Mouse (Mus musculus) cerebellum, adult 2 months (tissue): ENCODE data around the gene Zfp827. TPM values are rescaled to one million over a fixed set of nuclear protein-coding genes. Genes with fewer than 3 reads are reported as not detected.

ENCODE experiments used
- DNase-seq, 2 experiments: peaks; one replicate each; pipeline ENCODE4 v3.0.0; 2021
- H3K27ac ChIP-seq: fragments of 200-500 bp; 2 replicates; pipeline ENCODE4 v1.5.1; 2012; ENCODE audit warnings: low read length, control low read depth, inconsistent platforms; ENCODE audit not compliant: insufficient read depth
- H3K27me3 ChIP-seq: fragments of 200-500 bp; 2 replicates; pipeline ENCODE4 v1.6.1; 2012; ENCODE audit warnings: inconsistent platforms, mild to moderate bottlenecking, low read length, moderate library complexity; ENCODE audit not compliant: control insufficient read depth, insufficient read depth
- H3K4me1 ChIP-seq: fragments of 200-500 bp; 2 replicates; pipeline ENCODE4 v1.6.1; 2011; ENCODE audit warnings: low read length; ENCODE audit not compliant: control insufficient read depth, insufficient read depth
- H3K4me3 ChIP-seq: fragments of 200-500 bp; replicated peaks from 2 replicates; pipeline ENCODE3; 2011; ENCODE audit warnings: mild to moderate bottlenecking, low read depth, low read length, control low read depth; ENCODE audit not compliant: insufficient read depth
- CTCF ChIP-seq: fragments of 200-500 bp; IDR thresholded peaks from 2 replicates; pipeline ENCODE4 v1.5.1; 2011; ENCODE audit warnings: low read depth, mild to moderate bottlenecking, control low read depth, low read length, moderate library complexity, borderline replicate concordance; ENCODE audit not compliant: insufficient read depth
- POLR2A ChIP-seq: fragments of 200-500 bp; IDR thresholded peaks from 2 replicates; pipeline ENCODE4 v1.6.1; 2011; ENCODE audit warnings: low read length, control low read depth, borderline replicate concordance; ENCODE audit not compliant: insufficient read depth
- WGBS: fragments of 180-500 bp; shearing (Covaris S2); methylation state at CpG from one replicate; pipeline ENCODE4 v1.1.7; 2018; 5-methylcytosine and 5-hydroxymethylcytosine counted together
- polyA plus RNA-seq: library from polyadenylated mRNA; depleted of rRNA; stranded (reverse); fragments of >200 nt; gene quantifications from 2 replicates; pipeline ENCODE4 v1.2.3, GENCODE M21; 2012

Zfp827 gene
- polyA plus RNA-seq, 1 experiment, result 24.7 TPM

GRCm38 (mm10) chr8:79173606-79174005, 145.4 kb downstream of the Zfp827 start:
- Histone ChIP-seq H3K4me3 (no peak overlapping the region), H3K4me1 (no peaks in the 10 kb centered on the region), H3K27me3 (no peaks in the 10 kb centered on the region), H3K27ac (no peak overlapping the region)
- 55% methylated on average over 4 of the region's 4 CpGs for WGBS
- no peak for DNase-seq
- TF ChIP-seq POLR2A (no peak), CTCF (no peak)

GRCm38 (mm10) chr8:79175991-79176390, 147.8 kb downstream of the Zfp827 start:
- WGBS, result 84% methylated on average over 4 of the region's 4 CpGs
- no peak for DNase-seq
- Histone ChIP-seq H3K27ac (no peak overlapping the region), H3K4me3 (no peak overlapping the region), H3K27me3 (no peaks in the 10 kb centered on the region), H3K4me1 (peaks cover 5% of the 10 kb centered on the region; the same call in 1 of the 2 replicates)
- TF ChIP-seq POLR2A, result no peak
- TF ChIP-seq CTCF, result no peak

- 66% methylated on average over 6 of the region's 6 CpGs for WGBS
- peaks cover 5% of the 10 kb centered on the region; the same call in 1 of the 2 replicates for H3K4me1 ChIP-seq
- no peak for DNase-seq
Measured at GRCm38 (mm10) chr8:79179678-79180077, 151.4 kb downstream of the Zfp827 start.

GRCm38 (mm10) chr8:79185488-79185887, 157.3 kb downstream of the Zfp827 start:
- H3K27ac ChIP-seq, result no peak overlapping the region
- H3K4me1 ChIP-seq, result no peaks in the 10 kb centered on the region
- no peak for DNase-seq
- no peak for TF ChIP-seq POLR2A
- TF ChIP-seq CTCF, result no peak
- H3K4me3 ChIP-seq, result no peak overlapping the region
- no peaks in the 10 kb centered on the region for H3K27me3 ChIP-seq
- WGBS, result 85% methylated on average over 7 of the region's 7 CpGs

More at GRCm38 (mm10) chr8:79179678-79180077, 151.4 kb downstream of the Zfp827 start:
- Histone ChIP-seq H3K4me3 (no peak overlapping the region), H3K27me3 (no peaks in the 10 kb centered on the region), H3K27ac (no peak overlapping the region)
- TF ChIP-seq CTCF (no peak), POLR2A (no peak)

GRCm38 (mm10) chr8:79190071-79190470, 161.8 kb downstream of the Zfp827 start:
- Histone ChIP-seq H3K27me3 (no peaks in the 10 kb centered on the region), H3K27ac (no peak overlapping the region), H3K4me1 (no peaks in the 10 kb centered on the region), H3K4me3 (no peak overlapping the region)
- WGBS, result 88% methylated on average over 10 of the region's 10 CpGs
- TF ChIP-seq POLR2A (no peak), CTCF (no peak)
- no peak for DNase-seq

GRCm38 (mm10) chr8:79196481-79196880, 168.2 kb downstream of the Zfp827 start:
- WGBS, result 73% methylated on average over 4 of the region's 4 CpGs
- TF ChIP-seq POLR2A, result no peak
- TF ChIP-seq CTCF, result no peak
- peaks cover 5% of the 10 kb centered on the region for H3K4me1 ChIP-seq

GRCm38 (mm10) chr8:79198675-79199074, 170.4 kb downstream of the Zfp827 start:
- H3K27ac ChIP-seq, result no peak overlapping the region
- H3K27me3 ChIP-seq, result no peaks in the 10 kb centered on the region
- no peak overlapping the region for H3K4me3 ChIP-seq
- H3K4me1 ChIP-seq, result peaks cover 6% of the 10 kb centered on the region
- no peak for DNase-seq
- TF ChIP-seq POLR2A (no peak), CTCF (no peak)
- WGBS, result 47% methylated on average over 3 of the region's 3 CpGs

More at GRCm38 (mm10) chr8:79196481-79196880, 168.2 kb downstream of the Zfp827 start:
- no peak overlapping the region for H3K27ac ChIP-seq
- no peak for DNase-seq
- no peaks in the 10 kb centered on the region for H3K27me3 ChIP-seq
- no peak overlapping the region for H3K4me3 ChIP-seq

- Histone ChIP-seq H3K4me1 (peaks cover 6% of the 10 kb centered on the region), H3K27ac (no peak overlapping the region), H3K4me3 (no peak overlapping the region), H3K27me3 (no peaks in the 10 kb centered on the region)
- WGBS, result 29% methylated on average over 11 of the region's 11 CpGs
- TF ChIP-seq CTCF (no peak), POLR2A (no peak)
- peak; percentile 38 to 44 for DNase-seq
Measured at GRCm38 (mm10) chr8:79201446-79202147, 173.4 kb downstream of the Zfp827 start.
